Mouse (Mus musculus): ENCODE results near the gene Gnmt.

GRCm38 (mm10) chr17:46714756-46715481 lies 14.0 kb downstream of the Gnmt start:
- no peak for TF ChIP-seq ETS1 (conservative IDR thresholded peaks at IDR 0.05; ENCODE audit: low read depth, low read length)
- no peak for TF ChIP-seq RCOR1 (conservative IDR thresholded peaks at IDR 0.05; ENCODE audit: low read depth, low read length)
- TF ChIP-seq POLR2A (IDR thresholded peaks at IDR 0.05; ENCODE audit: low read depth, low read length) = no peak
- peak in 1 of 2 experiments; percentile 16; a peak in 1 of 4 replicates for TF ChIP-seq CTCF (conservative IDR thresholded peaks at IDR 0.05 in 1 of 2, IDR thresholded peaks at IDR 0.05 in 1 of 2; ENCODE audit: low read depth in 2 of 2, low read length in 2 of 2)
- TF ChIP-seq CHD2 (IDR thresholded peaks at IDR 0.05; ENCODE audit: low read length) = no peak
- no peak; the same call in none of the 2 replicates for TF ChIP-seq SMC3 (IDR thresholded peaks at IDR 0.05; ENCODE audit: low read depth, low read length)
- TF ChIP-seq TCF12 (IDR thresholded peaks at IDR 0.05; ENCODE audit: low read depth, low read length) = no peak
- no peak for TF ChIP-seq BHLHE40 (IDR thresholded peaks at IDR 0.05; ENCODE audit: low read depth, low read length)
- TF ChIP-seq EP300 (IDR thresholded peaks at IDR 0.05; ENCODE audit: low read length) = no peak
- TF ChIP-seq SIN3A (IDR thresholded peaks at IDR 0.05; ENCODE audit: low read length) = no peak

Measured in CH12.LX (cell line).